Mouse (Mus musculus): Measurements from ENCODE around the gene Hist1h2bg. TPM values are rescaled to one million over a fixed set of nuclear protein-coding genes. Genes with fewer than 3 reads are reported as not detected.

Gene Hist1h2bg
- total RNA-seq, 2 experiments from 2014 or later: 245 to 257 TPM

- DNase-seq: peak; percentile 56
Observed at GRCm38 (mm10) chr13:23620733-23621531, 49.7 kb downstream of the Hist1h2bg start, which contains the start of gene Hist1h2be. Gene Hist1h2be, minus strand, starts transcription at chr13:23621124.

Small RNA genes within 50 kb of the gene (microRNA-seq; reads per million reads assigned to microRNA genes)
- gene Gm44297 (0 reads per million in 2 experiments), gene Gm44359 (0 reads per million in 2 experiments), gene Gm44394 (0 reads per million in 2 experiments)

Other genes starting within 250 kb of the Hist1h2bg start
- gene Zfp322a, start 202.2 kb upstream of the Hist1h2bg start, total RNA-seq (2021): 10 to 100 TPM; 13.2 to 20.8 TPM
- 1 to 10 TPM; 4.8 to 5.3 TPM for gene Abt1, start 147.5 kb upstream of the Hist1h2bg start, total RNA-seq (2021)
- gene Btn1a1, start 105.5 kb upstream of the Hist1h2bg start, total RNA-seq (2021): not detected
- under 1 TPM in 1 of 2 experiments, not detected in 1; 0.11 TPM for gene Btn2a2, start 82.5 kb upstream of the Hist1h2bg start, total RNA-seq (2021)
- 100 to 1,000 TPM; 473 to 507 TPM for gene Hist1h4h, start 40.3 kb upstream of the Hist1h2bg start, total RNA-seq (2021)
- gene Hist1h2af, start 37.5 kb upstream of the Hist1h2bg start, total RNA-seq (2021): 100 to 1,000 TPM; 189 to 190 TPM
- 10 to 100 TPM; 58.4 to 59.9 TPM for gene Hist1h3g, start 36.0 kb upstream of the Hist1h2bg start, total RNA-seq (2021)
- gene Hist1h2bh, start 28.0 kb upstream of the Hist1h2bg start, total RNA-seq (2021): 10 to 100 TPM; 11.8 to 13.3 TPM
- 10 to 100 TPM; 53.8 to 66.7 TPM for gene Hist1h3f, start 27.3 kb upstream of the Hist1h2bg start, total RNA-seq (2021)
- gene Hist1h4f, start 19.7 kb upstream of the Hist1h2bg start, total RNA-seq (2021): 100 to 1,000 TPM; 285 to 328 TPM
- gene Hist1h1d, start 18.1 kb upstream of the Hist1h2bg start, total RNA-seq (2021): 10 to 100 TPM; 17.8 to 19.5 TPM
- gene Hist1h3e, start 9.0 kb upstream of the Hist1h2bg start, total RNA-seq (2021): 100 to 1,000 TPM; 121 to 135 TPM
- 10 to 100 TPM; 34.2 to 37.9 TPM for gene Hist1h2ae, start 176 bp upstream of the Hist1h2bg start, total RNA-seq (2021)
- gene Hist1h2bf, start 2.8 kb downstream of the Hist1h2bg start, total RNA-seq (2021): 100 to 1,000 TPM; 121 to 140 TPM
- gene Hist1h2ad, start 3.0 kb downstream of the Hist1h2bg start, total RNA-seq (2021): 10 to 100 TPM; 16.0 to 20.6 TPM
- 10 to 100 TPM; 25.8 to 30.6 TPM for gene Hist1h3d, start 4.4 kb downstream of the Hist1h2bg start, total RNA-seq (2021)
- gene Hist1h4d, start 10.2 kb downstream of the Hist1h2bg start, total RNA-seq (2021): 100 to 1,000 TPM; 165 to 171 TPM
- 10 to 100 TPM; 36.6 to 38.0 TPM for gene Hist1h2be, start 49.7 kb downstream of the Hist1h2bg start, total RNA-seq (2021)
- 100 to 1,000 TPM; 182 to 186 TPM for gene Hist1h1e, start 51.2 kb downstream of the Hist1h2bg start, total RNA-seq (2021)
- 1 to 10 TPM; 6.3 to 6.7 TPM for gene Hist1h2ac, start 112.6 kb downstream of the Hist1h2bg start, total RNA-seq (2021)
- 10 to 100 TPM; 87.0 to 92.4 TPM for gene Hist1h2bc, start 112.8 kb downstream of the Hist1h2bg start, total RNA-seq (2021)
- under 1 TPM; 0.59 to 0.63 TPM for gene Hist1h1t, start 124.4 kb downstream of the Hist1h2bg start, total RNA-seq (2021)
- gene Hist1h4c, start 127.1 kb downstream of the Hist1h2bg start, total RNA-seq (2021): 100 to 1,000 TPM; 153 to 157 TPM
- 1 to 10 TPM; 8.1 to 9.5 TPM for gene Hfe, start 139.5 kb downstream of the Hist1h2bg start, total RNA-seq (2021)
- gene Hist1h1c, start 167.4 kb downstream of the Hist1h2bg start, total RNA-seq (2021): 100 to 1,000 TPM; 361 to 459 TPM
- gene Hist1h3c, start 174.2 kb downstream of the Hist1h2bg start, total RNA-seq (2021): 10 to 100 TPM; 86.2 to 86.5 TPM
- gene Hist1h2bb, start 175.3 kb downstream of the Hist1h2bg start, total RNA-seq (2021): 100 to 1,000 TPM; 106 to 125 TPM
- gene Hist1h2ab, start 179.7 kb downstream of the Hist1h2bg start, total RNA-seq (2021): 100 to 1,000 TPM; 187 to 217 TPM
- gene Hist1h3b, start 180.9 kb downstream of the Hist1h2bg start, total RNA-seq (2021): 100 to 1,000 TPM; 213 to 261 TPM
- 100 to 1,000 TPM; 131 to 149 TPM for gene Hist1h4b, start 185.6 kb downstream of the Hist1h2bg start, total RNA-seq (2021)
- 100 to 1,000 TPM; 140 to 160 TPM for gene Hist1h4a, start 189.8 kb downstream of the Hist1h2bg start, total RNA-seq (2021)
- 100 to 1,000 TPM; 159 to 176 TPM for gene Hist1h3a, start 191.0 kb downstream of the Hist1h2bg start, total RNA-seq (2021)
- gene Hist1h1a, start 192.3 kb downstream of the Hist1h2bg start, total RNA-seq (2021): 100 to 1,000 TPM; 124 to 147 TPM
- not detected for gene Trim38, start 198.5 kb downstream of the Hist1h2bg start, total RNA-seq (2021)
- gene Slc17a2, start 235.6 kb downstream of the Hist1h2bg start, total RNA-seq (2021): under 1 TPM in 1 of 2 experiments, not detected in 1; 0.11 TPM